Mouse (Mus musculus) Patski (cell line): ENCODE measurements around the gene Mbd5. TPM values are rescaled to one million over a fixed set of nuclear protein-coding genes. Genes with fewer than 3 reads are reported as not detected.

Experiments used
- ATAC-seq: fragments of 100-300 bp; one replicate; pipeline ENCODE4 v1.8.0; 2021
- CTCF ChIA-PET: fragments of 350-600 bp; sonication (Branson Sonifier 250); formaldehyde crosslinking; loops from one replicate; lab custom pipeline; 2022; ENCODE audit warnings: inconsistent platforms; lab: Charles Lee
- POLR2A ChIA-PET: fragments of 350-600 bp; sonication (Branson Sonifier 250); formaldehyde crosslinking; loops from one replicate; lab custom pipeline; 2022; ENCODE audit warnings: antibody characterized with exemption, inconsistent platforms; lab: Charles Lee
- DNase-seq: peaks from one replicate; pipeline ENCODE4 v3.0.0-alpha.2; 2011; ENCODE audit warnings: low read depth, low spot score
- H3K27me3 ChIP-seq: fragments of 371-371 bp; one replicate; pipeline ENCODE4 v1.5.1; 2021
- CTCF ChIP-seq: fragments of 100-300 bp; IDR thresholded peaks from one replicate; pipeline ENCODE4 v1.5.1; 2021
- in situ Hi-C: fragments of 300-500 bp; cut with MboI; formaldehyde crosslinking; loops from 3 replicates; pipeline ENCODE4 v1.11.1; 2018; ENCODE audit warnings: low pct_unique_long_range_greater_than_20kb, mixed read lengths
- polyA plus RNA-seq: library from polyadenylated mRNA; unstranded; gene quantifications from one replicate; pipeline ENCODE4 v1.2.3, GENCODE M21; 2021

Mbd5 gene
- polyA plus RNA-seq, 1 experiment from 2014 or later, result 22.2 TPM

GRCm38 (mm10) chr2:48978920-48979319 lies 29.6 kb downstream of the Mbd5 start:
- no peak for TF ChIP-seq CTCF
- H3K27me3 ChIP-seq, result no peaks in the 10 kb centered on the region
- DNase-seq (no peak), ATAC-seq (no peak)
- in situ Hi-C loops, result no loop called here
- POLR2A ChIA-PET, result no interaction called here
- CTCF ChIA-PET, result no interaction called here

GRCm38 (mm10) chr2:48990322-48990721 lies 41.0 kb downstream of the Mbd5 start:
- no peak for TF ChIP-seq CTCF
- DNase-seq (no peak), ATAC-seq (no peak)
- in situ Hi-C loops, result no loop called here
- H3K27me3 ChIP-seq, result no peaks in the 10 kb centered on the region
- CTCF ChIA-PET, result no interaction called here
- POLR2A ChIA-PET, result no interaction called here

- DNase-seq (no peak), ATAC-seq (no peak)
- H3K27me3 ChIP-seq, result no peaks in the 10 kb centered on the region
- POLR2A ChIA-PET, result interaction anchor here (0.6 kb wide), 1 partner anchor 12 kb away, joined by 5 read pairs; no protein-coding TSS in a partner anchor
- CTCF ChIA-PET, result no interaction called here
- TF ChIP-seq CTCF, result no peak
- in situ Hi-C loops, result no loop called here
Measured at GRCm38 (mm10) chr2:49040481-49040880, 91.2 kb downstream of the Mbd5 start.

- POLR2A ChIA-PET, result no interaction called here
- in situ Hi-C loops, result no loop called here
- H3K27me3 ChIP-seq, result no peaks in the 10 kb centered on the region
- no peak for DNase-seq
- CTCF ChIA-PET, result interaction anchor here (1.0 to 1.8 kb wide), 2 partner anchors 12 to 14 kb away, joined by 3 to 6 read pairs; no protein-coding TSS in a partner anchor
- ATAC-seq, result no peak
- no peak for TF ChIP-seq CTCF
Measured at GRCm38 (mm10) chr2:49050030-49050429, 100.7 kb downstream of the Mbd5 start.

GRCm38 (mm10) chr2:49067886-49068285 lies 118.6 kb downstream of the Mbd5 start:
- CTCF ChIA-PET, result interaction anchor here (0.5 kb wide), 1 partner anchor 101 kb away, joined by 3 read pairs; no protein-coding TSS in a partner anchor
- no peak for ATAC-seq
- POLR2A ChIA-PET, result no interaction called here
- H3K27me3 ChIP-seq, result no peaks in the 10 kb centered on the region
- in situ Hi-C loops, result no loop called here
- no peak for TF ChIP-seq CTCF
- no peak for DNase-seq

GRCm38 (mm10) chr2:49084966-49085365 lies 135.7 kb downstream of the Mbd5 start:
- DNase-seq (no peak), ATAC-seq (no peak)
- H3K27me3 ChIP-seq, result no peaks in the 10 kb centered on the region
- ChIA-PET POLR2A (no interaction called here), CTCF (no interaction called here)
- in situ Hi-C loops, result no loop called here
- TF ChIP-seq CTCF, result no peak

GRCm38 (mm10) chr2:49090771-49091170 lies 141.5 kb downstream of the Mbd5 start:
- DNase-seq (no peak), ATAC-seq (no peak)
- ChIA-PET CTCF (no interaction called here), POLR2A (no interaction called here)
- in situ Hi-C loops, result no loop called here
- no peak for TF ChIP-seq CTCF
- H3K27me3 ChIP-seq, result no peaks in the 10 kb centered on the region

- in situ Hi-C loops, result no loop called here
- ChIA-PET POLR2A (no interaction called here), CTCF (no interaction called here)
- H3K27me3 ChIP-seq, result no peaks in the 10 kb centered on the region
- DNase-seq (no peak), ATAC-seq (no peak)
- TF ChIP-seq CTCF, result no peak
Measured at GRCm38 (mm10) chr2:49096765-49097164, 147.5 kb downstream of the Mbd5 start.

GRCm38 (mm10) chr2:49108906-49109305 lies 159.6 kb downstream of the Mbd5 start:
- DNase-seq (no peak), ATAC-seq (no peak)
- no peak for TF ChIP-seq CTCF
- in situ Hi-C loops, result no loop called here
- no peaks in the 10 kb centered on the region for H3K27me3 ChIP-seq
- POLR2A ChIA-PET, result no interaction called here
- CTCF ChIA-PET, result interaction anchor here (0.9 kb wide), 1 partner anchor 13 kb away, joined by 3 read pairs; no protein-coding TSS in a partner anchor

GRCm38 (mm10) chr2:49119875-49120274 lies 170.6 kb downstream of the Mbd5 start:
- in situ Hi-C loops, result no loop called here

GRCm38 (mm10) chr2:49121603-49122002 lies 172.3 kb downstream of the Mbd5 start:
- no peak for ATAC-seq
- no peaks in the 10 kb centered on the region for H3K27me3 ChIP-seq
- ChIA-PET CTCF (interaction anchor here (1.0 to 1.5 kb wide), 2 partner anchors 15 to 22 kb away, joined by 3 read pairs; no protein-coding TSS in a partner anchor), POLR2A (no interaction called here)
- no peak for TF ChIP-seq CTCF
- DNase-seq, result no peak
- in situ Hi-C loops, result no loop called here

More at GRCm38 (mm10) chr2:49119875-49120274, 170.6 kb downstream of the Mbd5 start:
- POLR2A ChIA-PET, result no interaction called here
- ATAC-seq (no peak), DNase-seq (no peak)
- H3K27me3 ChIP-seq, result no peaks in the 10 kb centered on the region
- no peak for TF ChIP-seq CTCF
- CTCF ChIA-PET, result no interaction called here

GRCm38 (mm10) chr2:49142186-49142585 lies 192.9 kb downstream of the Mbd5 start:
- no peaks in the 10 kb centered on the region for H3K27me3 ChIP-seq
- in situ Hi-C loops, result no loop called here
- DNase-seq, result peak; percentile 12

More at GRCm38 (mm10) chr2:49142186-49142585, 192.9 kb downstream of the Mbd5 start:
- no peak for TF ChIP-seq CTCF
- no peak for ATAC-seq
- ChIA-PET CTCF (no interaction called here), POLR2A (no interaction called here)
